In the genomic region with DNA sequence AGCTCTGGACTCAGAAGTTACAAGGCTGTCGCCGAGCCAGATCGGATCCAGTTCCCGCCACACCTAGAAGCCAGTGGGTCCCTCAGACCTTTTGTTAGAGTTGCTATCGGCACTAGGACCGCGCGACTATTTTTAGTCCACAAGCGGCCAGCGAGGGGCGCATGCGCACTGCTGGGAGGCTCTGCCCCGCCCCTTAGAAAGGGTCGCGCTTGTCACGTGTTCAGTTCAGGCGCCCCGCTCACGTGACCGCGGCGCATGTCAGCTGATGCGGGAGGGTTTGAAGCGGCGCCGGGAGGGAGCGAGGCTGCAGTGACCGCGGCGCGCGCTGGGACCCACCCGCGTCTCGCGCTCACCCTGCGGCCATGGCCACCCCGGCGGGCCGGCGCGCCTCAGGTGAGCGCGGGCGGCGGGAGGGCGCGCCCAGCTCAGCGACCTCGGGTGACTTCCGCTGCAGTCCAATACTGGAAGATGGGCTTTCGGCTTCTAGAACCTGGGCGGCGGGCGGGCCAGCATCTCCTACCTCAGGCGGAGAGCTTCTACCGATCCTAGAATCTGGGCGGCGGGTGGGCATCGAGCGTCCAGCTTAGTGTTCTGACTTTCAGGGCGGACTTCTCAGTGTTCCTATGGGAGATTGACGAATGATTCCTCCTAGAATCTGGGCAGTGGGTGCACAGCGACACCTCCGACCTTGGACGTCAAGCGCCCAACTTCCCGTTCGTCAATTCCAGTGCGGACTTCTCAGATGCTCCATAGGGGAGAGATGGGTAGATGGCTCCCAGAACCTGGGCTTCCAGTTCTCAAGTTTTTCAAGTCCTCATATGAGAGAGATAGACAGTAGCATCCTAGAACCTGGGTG, we compare ENCODE assay signal across 8 mouse cellular contexts. TPM values are rescaled to one million over a fixed set of nuclear protein-coding genes. Genes with fewer than 3 reads are reported as not detected.
DNase-seq lines count a peak whose midpoint lies in the region; ATAC-seq and TF ChIP-seq lines count a peak whose summit lies in the region.

TSS of gene Mcoln1 (plus strand) at position 223 of the 856 bp plus-strand sequence.

- peak within 1 kb of the TSS; percentile 41 for H3K4me3 ChIP-seq in C2C12 (ENCODE audit: insufficient read depth, poor library complexity, severe bottlenecking)
- peak within 1 kb of the TSS; percentile 89 for H3K4me3 ChIP-seq in erythroblast, embryonic 14.5 days (replicated peaks)
- peak within 1 kb of the TSS; percentile 78 for H3K4me3 ChIP-seq in heart, embryonic 12.5 days
- H3K4me3 ChIP-seq in kidney, postnatal 0 days (replicated peaks; ENCODE audit: low read depth, low read length), result peak within 1 kb of the TSS; percentile 83
- H3K4me3 ChIP-seq in liver, embryonic 11.5 days (ENCODE audit: low read depth, low read length), result peak within 1 kb of the TSS; percentile 73
- H3K4me3 ChIP-seq in stomach, embryonic 14.5 days (ENCODE audit: low read depth, low read length), result peak within 1 kb of the TSS; percentile 66

- TF ChIP-seq POLR2A in brain, embryonic 14.5 days (IDR thresholded peaks at IDR 0.05; ENCODE audit: borderline replicate concordance, extremely low read depth, insufficient read depth, insufficient read length, poor library complexity, severe bottlenecking), result peak; percentile 86

- peaks cover 5% of the 10 kb centered on the region for H3K36me3 ChIP-seq in C2C12 (ENCODE audit: control insufficient read depth, insufficient read depth)
- peaks cover 16% of the 10 kb centered on the region for H3K36me3 ChIP-seq in erythroblast, embryonic 14.5 days (ENCODE audit: control insufficient read depth)
- peaks cover 30% of the 10 kb centered on the region for H3K36me3 ChIP-seq in heart, embryonic 12.5 days
- H3K36me3 ChIP-seq in kidney, postnatal 0 days (ENCODE audit: insufficient read depth, low read length), result peaks cover 14% of the 10 kb centered on the region
- peaks cover 11% of the 10 kb centered on the region for H3K36me3 ChIP-seq in liver, embryonic 11.5 days (ENCODE audit: control insufficient read depth, insufficient read depth, low read length)
- H3K36me3 ChIP-seq in stomach, embryonic 14.5 days (ENCODE audit: control insufficient read depth, insufficient read depth, low read length), result peaks cover 20% of the 10 kb centered on the region

- peak within 1 kb of the TSS; percentile 94 for H3K27ac ChIP-seq in heart, embryonic 12.5 days (ENCODE audit: poor library complexity, severe bottlenecking)
- peak within 1 kb of the TSS; percentile 79 for H3K27ac ChIP-seq in kidney, postnatal 0 days
- H3K27ac ChIP-seq in liver, embryonic 11.5 days (ENCODE audit: low read depth, low read length), result peak within 1 kb of the TSS; percentile 95
- H3K27ac ChIP-seq in stomach, embryonic 14.5 days (ENCODE audit: low read length), result peak within 1 kb of the TSS; percentile 93

- H3K4me1 ChIP-seq in erythroblast, embryonic 14.5 days (ENCODE audit: control insufficient read depth), result peaks cover 41% of the 10 kb centered on the region
- H3K4me1 ChIP-seq in heart, embryonic 12.5 days (replicated peaks), result peaks cover 15% of the 10 kb centered on the region
- no peaks in the 10 kb centered on the region for H3K4me1 ChIP-seq in kidney, postnatal 0 days (replicated peaks; ENCODE audit: insufficient read depth, low read length)
- H3K4me1 ChIP-seq in liver, embryonic 11.5 days (replicated peaks; ENCODE audit: control insufficient read depth, insufficient read depth, low read length), result peaks cover 3% of the 10 kb centered on the region
- H3K4me1 ChIP-seq in stomach, embryonic 14.5 days (ENCODE audit: control insufficient read depth, insufficient read depth, low read length), result 0 out of 2 replicates have a peak, but pooled peaks cover 17% of the 10 kb centered on the region

- H3K9ac ChIP-seq in heart, embryonic 12.5 days, result peak within 1 kb of the TSS; percentile 89
- H3K9ac ChIP-seq in kidney, postnatal 0 days (ENCODE audit: low read depth, low read length), result peak within 1 kb of the TSS; percentile 81
- peak within 1 kb of the TSS; percentile 85 for H3K9ac ChIP-seq in liver, embryonic 11.5 days (ENCODE audit: low read depth, low read length)
- H3K9ac ChIP-seq in stomach, embryonic 14.5 days (replicated peaks; ENCODE audit: low read depth, low read length), result peak within 1 kb of the TSS; percentile 73

- WGBS in heart, embryonic 12.5 days, result under 1% methylated on average over 70 of the region's 70 CpGs
- WGBS in kidney, postnatal 0 days, result under 1% methylated on average over 65 of the region's 70 CpGs
- under 1% methylated on average over 70 of the region's 70 CpGs for WGBS in liver, embryonic 11.5 days
- under 1% methylated on average over 70 of the region's 70 CpGs for WGBS in stomach, embryonic 14.5 days

- H3K79me2 ChIP-seq in C2C12 (ENCODE audit: control insufficient read depth, insufficient read depth), result peaks cover 18% of the 10 kb centered on the region

- H3K27me3 ChIP-seq in C2C12 (ENCODE audit: control insufficient read depth, insufficient read depth, insufficient read length), result no peaks in the 10 kb centered on the region
- H3K27me3 ChIP-seq in erythroblast, embryonic 14.5 days (ENCODE audit: control insufficient read depth), result no peaks in the 10 kb centered on the region; the same call in 1 of the 2 replicates
- no peaks in the 10 kb centered on the region for H3K27me3 ChIP-seq in heart, embryonic 12.5 days (replicated peaks)
- no peaks in the 10 kb centered on the region for H3K27me3 ChIP-seq in kidney, postnatal 0 days (ENCODE audit: insufficient read depth, low read length)
- H3K27me3 ChIP-seq in liver, embryonic 11.5 days (replicated peaks; ENCODE audit: control insufficient read depth, insufficient read depth, low read length), result no peaks in the 10 kb centered on the region
- no peaks in the 10 kb centered on the region for H3K27me3 ChIP-seq in stomach, embryonic 14.5 days (ENCODE audit: control insufficient read depth, insufficient read depth, low read length)

- H3K4me2 ChIP-seq in heart, embryonic 12.5 days, result peak within 1 kb of the TSS; percentile 86
- peak within 1 kb of the TSS; percentile 70 for H3K4me2 ChIP-seq in kidney, postnatal 0 days (ENCODE audit: low read length)
- peak within 1 kb of the TSS; percentile 93 for H3K4me2 ChIP-seq in liver, embryonic 11.5 days
- H3K4me2 ChIP-seq in stomach, embryonic 14.5 days (replicated peaks; ENCODE audit: low read depth, low read length), result peak within 1 kb of the TSS; percentile 83

- peaks cover 10% of the 10 kb centered on the region for H3K9me3 ChIP-seq in erythroblast, embryonic 14.5 days (ENCODE audit: control insufficient read depth, low read length)
- peaks cover 7% of the 10 kb centered on the region; the same call in 1 of the 2 replicates for H3K9me3 ChIP-seq in heart, embryonic 12.5 days (replicated peaks)
- H3K9me3 ChIP-seq in kidney, postnatal 0 days (replicated peaks; ENCODE audit: low read length), result no peaks in the 10 kb centered on the region
- H3K9me3 ChIP-seq in liver, embryonic 11.5 days (ENCODE audit: control insufficient read depth, low read length), result peaks cover 2% of the 10 kb centered on the region; the same call in 1 of the 2 replicates
- H3K9me3 ChIP-seq in stomach, embryonic 14.5 days (ENCODE audit: control insufficient read depth, low read depth, low read length), result no peaks in the 10 kb centered on the region

- no peak for TF ChIP-seq CTCF in C2C12 (IDR thresholded peaks at IDR 0.05; ENCODE audit: control insufficient read depth, insufficient read depth, insufficient read length)
- 0 out of 2 replicates have a peak, but pooled peaks have one; percentile 1 for TF ChIP-seq CTCF in brain, embryonic 14.5 days (IDR thresholded peaks at IDR 0.05; ENCODE audit: borderline replicate concordance, extremely low read depth, insufficient read depth, insufficient read length)
- TF ChIP-seq CTCF in kidney, postnatal 0 days (IDR thresholded peaks at IDR 0.05; ENCODE audit: low read depth), result peak; percentile 27; the same call in 1 of the 2 replicates

- H3ac ChIP-seq in C2C12 (ENCODE audit: control insufficient read depth, insufficient read length, low read depth), result peak within 1 kb of the TSS; percentile 92

- H3K79me3 ChIP-seq in C2C12 (ENCODE audit: low read depth), result peaks cover 5% of the 10 kb centered on the region

- DNase-seq in brain, embryonic 14.5 days (ENCODE audit: low read depth), result peak; percentile 99
- DNase-seq in kidney, postnatal 0 days (ENCODE audit: low spot score), result peak; percentile 98
- peak; percentile 97 for DNase-seq in liver, embryonic 11.5 days (ENCODE audit: low spot score)
- peak; percentile 98 for DNase-seq in naive thymus-derived CD4-positive, alpha-beta T cell, adult 2 months (ENCODE audit: low read depth)

- ATAC-seq in heart, embryonic 12.5 days (ENCODE audit: insufficient number of reproducible peaks, low FRiP score), result peak; percentile 96
- peak; percentile 92 for ATAC-seq in kidney, postnatal 0 days (replicated peaks; ENCODE audit: low FRiP score, low read depth)
- peak; percentile 89 for ATAC-seq in liver, embryonic 11.5 days (replicated peaks; ENCODE audit: low FRiP score)
- ATAC-seq in stomach, embryonic 14.5 days (ENCODE audit: insufficient number of reproducible peaks, insufficient read depth, low FRiP score, low read depth), result peak; percentile 89

TF ChIP-seq in C2C12, 6 proteins besides CTCF, POLR2A, EP300 and RAD21:
- no peak for TF ChIP-seq MYOG (IDR thresholded peaks at IDR 0.05; ENCODE audit: control insufficient read depth, extremely low read depth, insufficient read length)
- TF ChIP-seq MYOD1 (IDR thresholded peaks at IDR 0.05; ENCODE audit: control insufficient read depth, insufficient read length, low read depth), result no peak
- no peak for TF ChIP-seq FOSL1 (IDR thresholded peaks at IDR 0.05; ENCODE audit: insufficient read depth, low read length, poor library complexity, severe bottlenecking)
- TF ChIP-seq MAX (IDR thresholded peaks at IDR 0.05), result peak; percentile 79
- peak; percentile 99 for TF ChIP-seq USF1 (IDR thresholded peaks at IDR 0.05; ENCODE audit: low read depth)

RNA-seq across cellular contexts. Expression of gene Mcoln1, which starts in this region (rescaled TPM):
- 38.7 TPM for polyA plus RNA-seq in C2C12 (2012; fragmentation: generic; extraction: Trizol)
- polyA plus RNA-seq in brain, embryonic 14.5 days (2012; rRNA removed), result 230 and 313 TPM in 2 replicates
- polyA plus RNA-seq in erythroblast, embryonic 14.5 days (2012), result 10.0 and 15.4 TPM in 2 replicates
- polyA plus RNA-seq in heart, embryonic 12.5 days (2016; fragmentation: Nextera tagmentation; extraction: Ambion mirVana), result 52.7 and 53.5 TPM in 2 replicates
- 46.9 and 54.6 TPM in 2 replicates for polyA plus RNA-seq in kidney, postnatal 0 days (2015; fragmentation: Nextera tagmentation; extraction: Ambion mirVana)
- 36.2 and 39.8 TPM in 2 replicates for polyA plus RNA-seq in liver, embryonic 11.5 days (2014; fragmentation: Nextera tagmentation; extraction: Ambion mirVana)
- polyA plus RNA-seq in stomach, embryonic 14.5 days (2014; fragmentation: Nextera tagmentation; extraction: Ambion mirVana), result 34.3 and 39.0 TPM in 2 replicates

Comparison
In these comparisons a context has a peak if more than half of its experiments do, and no peak if none do; other contexts are left out.
1. Peak in every context shown above with its lines: DNase-seq, ATAC-seq, H3K4me3 ChIP-seq and H3K27ac ChIP-seq.